Mouse (Mus musculus): Measurements from ENCODE around the gene Dpf2. TPM values are rescaled to one million over a fixed set of nuclear protein-coding genes. Genes with fewer than 3 reads are reported as not detected.
A peak's percentile ranks its signal among the peaks of the same experiment; 100 is the strongest.

Dpf2 gene
- polyA plus RNA-seq, 1 experiment from 2014 or later, result 77.7 TPM

- peak overlapping the region; percentile 83 for H3K9ac ChIP-seq (replicated peaks; ENCODE audit: low read depth)
- H3K4me1 ChIP-seq (ENCODE audit: insufficient read depth, low read depth, low read length), result peaks cover 7% of the 10 kb centered on the region; the same call in 1 of the 2 replicates
- no peaks in the 10 kb centered on the region for H3K27me3 ChIP-seq (replicated peaks; ENCODE audit: insufficient read depth, low read length)
- ATAC-seq (no peak), DNase-seq (ENCODE audit: low spot score) (peak; percentile 55)
- TF ChIP-seq EP300 (IDR thresholded peaks at IDR 0.05), result no peak
- TF ChIP-seq CTCF (IDR thresholded peaks at IDR 0.05), result no peak
- H3K9me3 ChIP-seq (ENCODE audit: low read length), result no peaks in the 10 kb centered on the region
- peak overlapping the region; percentile 89 for H3K4me2 ChIP-seq (replicated peaks; ENCODE audit: low read depth, low read length)
- no peaks in the 10 kb centered on the region for H3K36me3 ChIP-seq (ENCODE audit: insufficient read depth, low read length)
- peak overlapping the region; percentile 89 for H3K27ac ChIP-seq (ENCODE audit: low read length)
- H3K4me3 ChIP-seq (ENCODE audit: low read depth, low read length), result peak overlapping the region; percentile 69
- WGBS, result 1% methylated on average over 14 of the region's 14 CpGs
Measured at GRCm38 (mm10) chr19:5911430-5912102, 1.2 kb downstream of the Dpf2 start.

GRCm38 (mm10) chr19:5910221-5910620 is 2.6 kb downstream of the Dpf2 start:
- Histone ChIP-seq H3K9ac (replicated peaks; ENCODE audit: low read depth) (no peak overlapping the region), H3K4me1 (ENCODE audit: insufficient read depth, low read depth, low read length) (peaks cover 7% of the 10 kb centered on the region; the same call in 1 of the 2 replicates), H3K4me3 (ENCODE audit: low read depth, low read length) (no peak overlapping the region), H3K4me2 (replicated peaks; ENCODE audit: low read depth, low read length) (peak overlapping the region; percentile 25; the same call in 1 of the 2 replicates), H3K27ac (ENCODE audit: low read length) (no peak overlapping the region), H3K9me3 (ENCODE audit: low read length) (no peaks in the 10 kb centered on the region), H3K27me3 (replicated peaks; ENCODE audit: insufficient read depth, low read length) (no peaks in the 10 kb centered on the region), H3K36me3 (ENCODE audit: insufficient read depth, low read length) (peaks cover 11% of the 10 kb centered on the region; the same call in 1 of the 2 replicates)
- no peak for ATAC-seq
- DNase-seq (ENCODE audit: low spot score), result no peak
- 33% methylated on average over 6 of the region's 6 CpGs for WGBS
- peak; percentile 54 for TF ChIP-seq CTCF (IDR thresholded peaks at IDR 0.05)
- TF ChIP-seq EP300 (IDR thresholded peaks at IDR 0.05), result no peak

GRCm38 (mm10) chr19:5907275-5907674 is 5.5 kb downstream of the Dpf2 start:
- DNase-seq (ENCODE audit: low spot score), result no peak
- peaks cover 7% of the 10 kb centered on the region; the same call in 1 of the 2 replicates for H3K4me1 ChIP-seq (ENCODE audit: insufficient read depth, low read depth, low read length)
- H3K27me3 ChIP-seq (replicated peaks; ENCODE audit: insufficient read depth, low read length), result no peaks in the 10 kb centered on the region
- H3K4me3 ChIP-seq (ENCODE audit: low read depth, low read length), result no peak overlapping the region
- ATAC-seq, result no peak
- no peak overlapping the region for H3K9ac ChIP-seq (replicated peaks; ENCODE audit: low read depth)
- TF ChIP-seq EP300 (IDR thresholded peaks at IDR 0.05) (no peak), CTCF (IDR thresholded peaks at IDR 0.05) (no peak)
- H3K4me2 ChIP-seq (replicated peaks; ENCODE audit: low read depth, low read length), result no peak overlapping the region
- no peaks in the 10 kb centered on the region for H3K9me3 ChIP-seq (ENCODE audit: low read length)
- 82% methylated on average over 3 of the region's 3 CpGs for WGBS
- peaks cover 36% of the 10 kb centered on the region for H3K36me3 ChIP-seq (ENCODE audit: insufficient read depth, low read length)
- H3K27ac ChIP-seq (ENCODE audit: low read length), result no peak overlapping the region

GRCm38 (mm10) chr19:5894002-5894678 is 18.7 kb downstream of the Dpf2 start, which contains the start of gene Tigd3:
Gene Tigd3, minus strand, starts transcription at chr19:5894149.
- Histone ChIP-seq H3K4me1 (ENCODE audit: insufficient read depth, low read depth, low read length) (peaks cover 3% of the 10 kb centered on the region; the same call in 1 of the 2 replicates), H3K27ac (ENCODE audit: low read length) (no peak within 1 kb of the TSS), H3K27me3 (replicated peaks; ENCODE audit: insufficient read depth, low read length) (no peaks in the 10 kb centered on the region), H3K9ac (replicated peaks; ENCODE audit: low read depth) (peak within 1 kb of the TSS; percentile 43; the same call in 1 of the 2 replicates), H3K36me3 (ENCODE audit: insufficient read depth, low read length) (peaks cover 7% of the 10 kb centered on the region), H3K4me2 (replicated peaks; ENCODE audit: low read depth, low read length) (peak within 1 kb of the TSS; percentile 96), H3K9me3 (ENCODE audit: low read length) (no peaks in the 10 kb centered on the region), H3K4me3 (ENCODE audit: low read depth, low read length) (peak within 1 kb of the TSS; percentile 47)
- ATAC-seq (peak; percentile 98), DNase-seq (ENCODE audit: low spot score) (peak; percentile 97)
- 2% methylated on average over 36 of the region's 36 CpGs for WGBS
- TF ChIP-seq CTCF (IDR thresholded peaks at IDR 0.05) (no peak), EP300 (IDR thresholded peaks at IDR 0.05) (no peak)

- no peak for TF ChIP-seq CTCF (IDR thresholded peaks at IDR 0.05)
- TF ChIP-seq EP300 (IDR thresholded peaks at IDR 0.05), result no peak
- Histone ChIP-seq H3K27ac (ENCODE audit: low read length) (no peak overlapping the region), H3K36me3 (ENCODE audit: insufficient read depth, low read length) (peaks cover 3% of the 10 kb centered on the region), H3K4me2 (replicated peaks; ENCODE audit: low read depth, low read length) (peak overlapping the region; percentile 96), H3K9me3 (ENCODE audit: low read length) (no peaks in the 10 kb centered on the region), H3K27me3 (replicated peaks; ENCODE audit: insufficient read depth, low read length) (no peaks in the 10 kb centered on the region), H3K4me1 (ENCODE audit: insufficient read depth, low read depth, low read length) (peaks cover 3% of the 10 kb centered on the region; the same call in 1 of the 2 replicates), H3K4me3 (ENCODE audit: low read depth, low read length) (peak overlapping the region; percentile 47), H3K9ac (replicated peaks; ENCODE audit: low read depth) (peak overlapping the region; percentile 43; the same call in 1 of the 2 replicates)
- 13% methylated on average over 18 of the region's 31 CpGs for WGBS
- no peak for DNase-seq (ENCODE audit: low spot score)
- ATAC-seq, result peak; percentile 25
Measured at GRCm38 (mm10) chr19:5893282-5894001, 19.4 kb downstream of the Dpf2 start.

GRCm38 (mm10) chr19:5892735-5893134 is 20.1 kb downstream of the Dpf2 start:
- DNase-seq (ENCODE audit: low spot score) (no peak), ATAC-seq (no peak)
- Histone ChIP-seq H3K4me1 (ENCODE audit: insufficient read depth, low read depth, low read length) (peaks cover 3% of the 10 kb centered on the region; the same call in 1 of the 2 replicates), H3K27ac (ENCODE audit: low read length) (no peak overlapping the region), H3K4me2 (replicated peaks; ENCODE audit: low read depth, low read length) (no peak overlapping the region), H3K36me3 (ENCODE audit: insufficient read depth, low read length) (no peaks in the 10 kb centered on the region), H3K9ac (replicated peaks; ENCODE audit: low read depth) (no peak overlapping the region), H3K9me3 (ENCODE audit: low read length) (no peaks in the 10 kb centered on the region), H3K27me3 (replicated peaks; ENCODE audit: insufficient read depth, low read length) (no peaks in the 10 kb centered on the region), H3K4me3 (ENCODE audit: low read depth, low read length) (no peak overlapping the region)
- WGBS, result 97% methylated on average over 13 of the region's 13 CpGs
- no peak for TF ChIP-seq EP300 (IDR thresholded peaks at IDR 0.05)
- no peak for TF ChIP-seq CTCF (IDR thresholded peaks at IDR 0.05)

Measured in lung, postnatal 0 days (tissue).